Mouse (Mus musculus): ENCODE data around the gene Xrra1.
"Not testable (repeated sequence)": the region's sequence is repeated elsewhere in the genome, so short reads cannot be mapped to it uniquely, and the experiment has no call there.

The Xrra1 gene

DNA sequence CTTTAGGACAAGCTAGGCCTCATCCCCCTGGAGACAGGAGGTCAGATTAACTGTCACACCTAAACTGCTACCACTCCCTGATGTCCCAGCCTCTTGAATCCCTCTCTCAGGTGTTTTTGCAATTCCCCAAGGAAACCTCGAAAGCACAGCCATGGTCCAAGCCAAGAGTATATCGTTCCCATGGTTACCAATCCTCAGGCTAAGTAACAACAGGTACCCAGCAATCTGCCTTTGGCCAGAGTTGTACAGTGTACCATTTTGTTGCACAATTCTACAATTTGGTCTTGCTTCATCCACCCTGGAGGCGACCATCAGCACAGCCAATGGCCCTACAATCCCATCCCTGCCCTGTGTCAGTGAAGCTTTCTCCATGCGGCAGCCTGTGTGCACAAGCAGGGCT, 38.0 kb downstream of the Xrra1 start:
- DNase-seq (ENCODE audit: low spot score) = no peak

DNA sequence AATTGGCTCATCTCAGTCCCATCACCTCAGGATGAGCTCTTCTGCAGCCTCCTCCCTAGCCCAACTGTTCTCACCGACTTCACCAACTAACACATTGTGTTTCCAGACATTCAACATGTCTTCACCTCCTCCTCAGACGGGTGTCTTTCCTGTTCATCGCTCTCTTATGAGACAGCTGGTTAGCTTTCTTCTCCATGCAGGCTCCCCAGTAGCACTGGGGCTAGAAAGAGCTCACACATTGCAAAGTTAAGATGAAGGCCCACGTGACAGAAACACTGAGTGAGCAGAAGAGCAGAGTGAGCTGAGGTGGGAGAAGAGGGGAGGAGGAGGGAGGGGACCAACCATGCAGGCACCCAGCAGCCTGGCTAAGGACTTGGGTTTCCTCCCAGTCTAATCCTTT, 43.3 kb downstream of the Xrra1 start:
- DNase-seq (ENCODE audit: low spot score) = no peak

DNA sequence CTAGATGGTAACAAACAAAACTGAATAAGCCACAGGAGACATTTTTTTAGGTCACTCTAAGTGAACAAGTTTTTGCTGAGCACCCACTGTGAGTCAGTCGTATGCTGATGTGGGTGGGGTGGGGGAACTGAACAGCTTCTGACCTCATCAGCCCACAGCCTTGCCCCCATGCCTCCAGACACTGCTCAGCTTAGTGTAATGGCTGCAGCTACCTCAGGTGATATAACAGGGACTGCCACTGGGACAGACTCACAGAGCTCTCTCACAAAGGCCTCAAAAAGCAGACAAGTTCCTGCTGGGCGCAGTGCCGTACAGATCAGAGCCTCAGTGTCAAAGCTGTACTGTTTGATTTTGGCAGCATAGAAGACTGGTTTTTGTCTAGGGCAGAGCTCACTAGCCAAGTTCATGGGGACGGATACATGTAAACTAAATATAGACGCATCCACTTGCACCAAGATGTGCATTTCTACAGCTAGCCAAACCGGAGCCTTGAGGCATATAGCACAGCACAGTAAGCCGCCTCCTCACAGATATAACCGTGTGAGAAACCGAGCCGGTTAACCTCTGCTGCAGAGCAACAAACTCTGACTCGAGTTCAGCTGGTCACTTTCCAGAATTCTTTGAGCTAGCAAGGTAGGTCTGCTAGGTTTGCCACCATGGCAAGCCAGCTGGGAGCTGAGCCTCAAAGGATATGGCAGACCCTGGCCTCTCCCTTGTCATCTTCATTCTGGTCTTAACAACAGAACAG, 44.2 kb downstream of the Xrra1 start:
- DNase-seq (ENCODE audit: low spot score) = no peak

DNA sequence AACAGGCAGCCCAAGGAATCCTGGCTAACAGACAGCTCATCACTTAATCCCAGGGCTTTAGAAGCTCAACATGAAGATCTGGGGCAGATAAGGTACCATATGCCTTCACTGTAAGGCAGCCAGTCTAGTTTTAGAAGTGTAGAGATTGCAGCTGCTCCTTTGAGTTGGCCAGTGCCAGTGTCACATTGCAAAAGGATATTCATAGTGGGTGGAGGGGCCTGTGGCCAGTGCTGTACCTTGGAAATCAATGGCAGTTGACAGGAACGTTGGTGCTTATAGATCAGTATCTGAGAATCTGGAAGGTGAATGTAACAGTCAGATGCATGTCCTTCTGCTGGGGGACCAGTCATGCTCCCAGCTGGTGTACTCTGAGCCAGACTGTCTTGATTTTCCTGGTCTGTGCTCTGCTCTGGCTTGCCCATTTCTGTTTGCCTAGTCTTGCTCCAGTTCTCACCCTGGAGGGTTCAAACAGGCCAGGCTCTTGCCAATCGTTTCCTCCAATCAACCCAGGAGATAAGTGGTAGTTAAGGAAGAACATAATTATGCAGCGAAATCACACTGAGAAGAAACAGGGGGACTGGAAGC, 45.6 kb downstream of the Xrra1 start:
- DNase-seq (ENCODE audit: low spot score) = no peak

DNA sequence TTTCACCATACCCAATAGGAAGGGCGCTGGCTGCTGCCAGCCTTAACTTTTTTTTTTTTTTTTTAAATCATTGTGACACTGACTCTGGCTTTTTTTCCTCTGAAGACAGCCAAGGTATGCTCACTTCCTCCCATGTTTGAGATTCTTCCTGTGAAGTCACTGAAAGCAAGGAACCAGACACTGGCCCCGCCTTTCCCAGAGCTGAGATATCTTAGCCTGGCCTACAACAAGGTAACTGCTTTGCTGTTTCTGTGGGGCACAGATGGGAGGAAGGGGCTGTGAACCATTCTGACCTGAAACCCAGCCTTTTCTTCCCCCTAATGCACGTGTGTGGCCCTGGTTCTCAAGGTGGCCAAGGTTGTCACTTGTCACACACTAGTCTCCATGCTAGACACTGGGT, 47.4 kb downstream of the Xrra1 start:
- DNase-seq (ENCODE audit: low spot score) = no peak

DNA sequence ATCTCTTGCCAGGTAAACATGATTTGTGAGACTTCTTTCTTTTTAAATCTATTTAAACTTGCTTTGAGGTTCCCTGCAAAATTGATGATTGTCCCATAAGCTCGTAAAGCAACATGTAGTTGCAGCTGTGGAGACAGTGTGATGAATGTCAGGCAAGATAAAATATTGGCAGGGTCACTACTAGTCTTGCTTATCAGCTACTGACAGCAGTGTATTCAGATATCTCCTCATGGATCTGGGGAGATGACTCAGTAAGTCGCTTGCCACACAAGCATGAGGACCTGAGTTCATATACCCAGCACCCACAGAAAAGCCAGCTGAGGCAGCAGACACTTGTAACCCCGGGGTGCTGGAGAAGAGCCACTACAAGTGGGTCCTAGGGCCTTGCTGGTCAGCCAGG, 48.5 kb downstream of the Xrra1 start:
- DNase-seq (ENCODE audit: low spot score) = no peak

- no peak for DNase-seq (ENCODE audit: low spot score)
Measured at GRCm38 (mm10) chr7:99911038-99911437, 52.1 kb downstream of the Xrra1 start.

DNA sequence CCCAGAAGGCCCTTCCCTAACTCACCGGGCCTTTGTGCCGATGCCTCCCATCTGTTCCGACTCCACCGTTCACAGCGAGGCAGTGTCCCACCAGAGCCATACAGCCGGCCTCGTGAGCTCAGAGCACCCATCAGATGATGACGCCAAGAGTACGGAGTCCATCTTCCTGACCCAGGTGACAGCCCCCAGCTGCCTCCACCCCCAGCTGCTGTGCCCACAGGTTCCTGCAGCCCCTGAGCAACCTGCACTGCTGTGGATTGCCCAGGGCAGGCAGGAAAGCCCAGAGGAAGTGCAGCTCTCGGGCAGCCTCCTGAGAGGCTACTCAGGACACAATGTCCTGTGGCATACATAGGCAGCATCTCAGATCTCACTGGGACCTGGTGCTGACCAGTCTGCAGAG, 55.4 kb downstream of the Xrra1 start:
- DNase-seq (ENCODE audit: low spot score) = no peak

DNA sequence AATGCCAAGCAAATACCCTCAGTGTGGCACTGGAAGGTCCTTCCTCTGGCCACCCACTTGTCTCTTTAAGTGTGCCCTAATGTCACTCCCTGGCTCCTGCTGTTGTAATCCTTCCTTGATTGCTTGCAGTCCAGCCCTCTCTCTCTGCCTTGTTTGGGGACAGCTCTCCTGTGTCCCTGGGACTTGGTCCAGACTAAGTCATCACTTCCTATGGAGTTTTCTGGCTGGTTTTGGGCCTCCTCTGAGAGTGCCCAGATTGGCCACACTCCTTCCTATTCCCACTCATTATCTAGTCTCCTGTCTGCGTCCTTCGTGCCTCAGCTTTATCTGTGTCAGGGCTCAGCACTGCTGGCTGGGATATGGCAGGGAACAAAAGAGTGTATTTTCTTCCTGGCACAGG, 56.6 kb downstream of the Xrra1 start:
- DNase-seq (ENCODE audit: low spot score) = no peak

- DNase-seq (ENCODE audit: low spot score) = peak; percentile 36
Measured at GRCm38 (mm10) chr7:99916741-99917319, 57.9 kb downstream of the Xrra1 start.

DNA sequence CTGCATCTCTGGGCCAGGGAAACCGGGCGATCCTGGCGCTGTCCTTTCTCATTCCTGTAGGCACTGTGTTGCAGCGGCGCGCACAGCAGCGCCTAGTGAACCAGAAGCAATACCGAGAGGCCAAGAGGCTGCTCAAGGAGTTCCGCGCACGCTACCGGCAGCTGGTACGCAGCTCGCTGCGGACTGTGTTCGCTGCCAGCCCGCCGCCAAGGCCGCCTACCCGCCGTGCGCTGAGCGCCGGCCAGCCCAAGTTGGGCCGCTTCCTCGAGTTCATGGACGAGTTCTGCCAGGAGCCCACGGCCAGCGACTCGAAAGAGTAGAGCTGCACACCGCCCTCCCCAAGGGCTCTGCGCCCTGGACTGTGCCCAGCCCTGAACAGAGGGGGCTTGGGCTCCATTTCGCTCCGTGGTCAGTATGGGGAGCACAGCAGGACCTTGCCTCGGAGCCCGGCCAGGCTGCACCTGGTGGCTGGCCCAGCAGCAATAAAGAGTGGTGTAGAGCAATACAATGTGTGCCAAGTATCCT, 58.5 kb downstream of the Xrra1 start:
- no peak for DNase-seq (ENCODE audit: low spot score)

- DNase-seq (ENCODE audit: low spot score) = no peak
Measured at GRCm38 (mm10) chr7:99919164-99919563, 60.2 kb downstream of the Xrra1 start.

- DNase-seq (ENCODE audit: low spot score) = no peak
Measured at GRCm38 (mm10) chr7:99919971-99920370, 61.1 kb downstream of the Xrra1 start.

DNA sequence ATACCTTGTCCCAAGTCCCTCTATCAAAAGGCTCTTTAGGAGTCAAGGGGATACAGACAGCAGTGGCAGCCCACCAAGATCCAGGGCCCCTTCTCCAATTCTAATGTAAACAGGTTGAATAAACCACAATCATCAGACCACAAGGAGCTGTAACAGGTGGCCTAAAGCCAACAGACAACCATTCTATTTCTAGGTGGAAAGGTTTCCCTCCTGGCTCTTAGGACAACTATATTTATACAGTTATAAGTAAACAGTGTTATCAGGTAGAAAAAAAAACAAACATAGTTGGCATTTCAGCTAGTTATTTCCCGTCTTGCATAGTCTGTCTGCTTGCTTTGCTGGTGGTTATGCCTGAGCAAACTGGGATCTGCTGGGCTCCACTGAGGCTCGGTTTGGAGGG, 61.5 kb downstream of the Xrra1 start:
- DNase-seq (ENCODE audit: low spot score) = no peak

DNA sequence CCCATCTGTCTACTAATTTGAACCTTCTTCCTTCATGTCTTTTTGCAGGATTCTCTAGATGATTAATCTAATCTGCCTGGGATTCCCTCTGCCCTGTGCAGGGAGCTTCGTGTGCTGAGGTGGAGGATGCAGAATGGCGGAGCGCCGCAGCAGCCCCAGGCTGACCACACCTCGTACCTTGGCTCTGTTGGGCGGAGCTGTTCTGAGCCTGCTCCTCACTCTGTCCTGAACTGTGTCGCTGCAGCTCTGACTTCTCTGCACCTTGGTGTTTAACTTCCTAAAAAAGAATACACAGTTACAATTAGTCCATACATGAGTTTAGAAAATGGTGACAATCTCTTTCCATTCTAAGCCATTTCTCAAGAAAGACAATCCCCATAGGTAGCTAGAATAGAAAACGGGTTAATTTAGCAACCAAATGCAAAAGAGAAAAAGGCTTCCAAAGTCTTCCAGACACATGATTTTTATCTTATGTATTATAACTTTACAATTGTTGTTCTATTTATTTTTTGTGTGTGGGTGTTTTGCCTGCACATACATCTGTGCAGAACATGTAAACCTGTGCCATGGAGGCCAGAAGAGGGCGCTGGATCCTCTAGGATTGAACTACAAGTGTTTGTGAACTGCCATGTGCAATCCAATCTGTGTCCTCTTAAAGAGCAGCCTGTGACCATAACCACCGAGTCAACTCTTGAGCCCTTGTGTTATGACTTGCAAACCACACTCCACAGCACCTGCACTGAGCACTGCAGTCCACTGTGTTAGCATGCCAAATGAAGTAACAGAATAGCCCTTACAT, 68.2 kb downstream of the Xrra1 start:
- DNase-seq (ENCODE audit: low spot score) = peak; percentile 33

DNA sequence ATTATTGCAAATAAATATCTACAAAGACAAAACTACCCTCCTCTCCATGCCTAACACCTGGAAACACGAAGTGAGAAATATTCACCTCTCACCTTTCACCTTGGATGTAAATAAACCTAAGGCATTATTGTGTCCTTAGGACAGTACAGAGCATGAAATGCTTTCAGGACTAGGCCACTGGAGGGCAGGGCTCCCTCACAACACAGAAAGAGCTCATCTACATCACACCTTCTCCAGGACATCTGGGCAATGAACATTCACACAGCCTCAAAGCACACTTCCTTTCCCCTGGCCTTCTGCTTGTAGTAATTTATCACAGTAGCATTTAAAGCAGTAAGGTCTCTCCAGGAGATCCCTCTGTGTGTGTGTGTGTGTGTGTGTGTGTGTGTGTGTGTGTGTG, 76.8 kb downstream of the Xrra1 start:
- no peak for DNase-seq (ENCODE audit: low spot score)

DNA sequence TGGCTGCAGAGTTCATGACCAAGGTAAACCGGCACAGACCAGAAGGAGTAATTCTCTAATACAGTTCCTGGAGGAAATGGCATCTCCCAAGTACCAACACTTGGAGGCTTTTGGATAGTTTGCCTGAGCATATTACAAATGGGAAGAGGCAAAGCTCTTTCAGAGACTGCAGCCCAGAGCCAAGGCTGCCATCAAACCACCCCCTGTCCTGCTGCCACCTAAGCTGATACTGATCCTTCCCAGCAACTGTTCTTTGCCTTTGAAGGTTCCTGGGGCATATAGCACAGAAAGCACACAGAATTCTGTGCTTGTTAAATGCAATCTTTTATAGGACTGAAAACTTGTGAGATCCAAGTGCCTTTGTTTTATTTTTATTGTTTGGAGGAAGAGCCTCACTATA, 81.8 kb downstream of the Xrra1 start:
- DNase-seq (ENCODE audit: low spot score) = no peak

DNA sequence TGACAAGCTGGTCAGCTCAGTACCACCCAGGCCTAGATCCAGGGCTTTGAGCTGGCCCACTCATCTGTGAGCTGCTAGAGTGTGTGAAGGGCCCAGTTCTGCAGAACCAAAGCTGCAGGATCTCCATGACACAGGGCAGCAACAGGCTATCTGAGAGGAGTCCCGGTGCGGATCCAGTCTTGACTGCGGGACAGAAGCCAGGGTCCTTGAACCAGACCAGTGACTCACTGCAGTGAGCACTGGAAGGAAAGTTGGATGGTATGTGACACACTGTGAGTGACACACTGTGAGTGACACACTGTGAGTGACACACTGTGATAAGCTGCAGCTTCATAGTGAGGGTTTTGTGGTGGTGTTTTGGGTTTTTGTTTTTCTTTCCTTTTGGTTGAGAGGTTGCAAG, 85.6 kb downstream of the Xrra1 start:
- DNase-seq (ENCODE audit: low spot score) = no peak

DNA sequence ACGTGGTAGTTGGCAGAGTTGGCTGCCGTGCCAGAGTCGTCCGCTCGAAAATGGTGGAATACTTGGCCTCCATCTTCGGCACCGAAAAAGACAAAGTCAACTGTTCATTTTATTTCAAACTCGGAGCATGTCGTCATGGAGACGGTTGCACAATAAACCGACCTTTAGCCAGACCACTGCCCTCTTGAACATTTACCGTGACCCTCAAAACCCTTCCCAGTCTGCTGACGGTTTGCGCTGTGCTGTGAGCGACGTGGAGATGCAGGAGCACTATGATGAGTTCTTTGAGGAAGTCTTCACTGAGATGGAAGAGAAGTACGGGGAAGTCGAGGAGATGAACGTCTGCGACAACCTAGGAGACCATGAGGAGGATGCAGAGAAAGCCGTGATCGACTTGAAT, 86.1 kb downstream of the Xrra1 start:
- not testable (repeated sequence) for DNase-seq (ENCODE audit: low spot score)

- no peak for DNase-seq (ENCODE audit: low spot score)
Measured at GRCm38 (mm10) chr7:99945939-99946338, 87.0 kb downstream of the Xrra1 start.

DNA sequence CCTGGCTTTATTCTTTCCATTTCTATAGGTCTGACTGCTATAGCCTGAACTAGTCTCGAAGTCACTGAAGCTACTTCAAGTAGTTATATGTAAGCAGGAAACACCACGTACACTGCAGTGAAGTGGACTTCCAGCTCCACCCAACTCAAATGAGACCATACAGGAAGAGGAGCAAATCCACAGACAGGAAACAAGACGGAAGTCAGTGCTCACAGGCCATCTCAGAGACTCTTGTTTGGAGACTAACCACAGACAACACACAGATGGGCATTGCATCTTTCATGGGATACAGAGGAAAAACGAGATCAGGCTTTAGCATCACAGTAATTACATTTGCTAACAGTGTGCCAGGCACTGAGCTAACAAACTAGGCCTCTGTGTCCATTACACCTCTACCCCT, 87.4 kb downstream of the Xrra1 start:
- DNase-seq (ENCODE audit: low spot score) = peak; percentile 6

DNA sequence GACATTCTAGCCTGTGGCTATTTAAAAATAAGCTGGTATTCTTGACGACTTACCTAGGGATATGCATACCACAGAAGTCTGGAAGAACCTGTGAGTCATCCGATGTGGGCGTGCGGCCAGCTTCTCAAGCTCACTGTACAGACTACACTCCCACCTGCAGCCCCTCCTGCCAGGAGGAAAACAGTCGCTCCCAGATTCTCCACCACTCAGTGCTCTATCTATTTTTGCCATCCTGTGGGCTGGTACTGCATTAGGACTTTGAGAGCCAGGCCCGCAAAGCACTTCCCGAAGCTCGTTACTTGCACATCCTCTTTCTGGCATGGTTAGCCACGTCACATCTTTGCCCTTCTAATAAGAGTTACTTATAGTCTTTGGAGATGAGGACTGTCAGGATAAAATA, 88.4 kb downstream of the Xrra1 start:
- DNase-seq (ENCODE audit: low spot score) = no peak

Data from T-cell, adult 2 months (primary cell).